Mouse (Mus musculus) forebrain, postnatal 0 days (tissue): ENCODE results near the gene Lhfp. TPM values are rescaled to one million over a fixed set of nuclear protein-coding genes. Genes with fewer than 3 reads are reported as not detected.

Experiments
- ATAC-seq: fragments of 200-750 bp; cut with Nextera tagmentation; 2 replicates; pipeline ENCODE4 v1.8.0; 2017; ENCODE audit warnings: mild to moderate bottlenecking, moderate library complexity
- DNase-seq: peaks from one replicate; pipeline ENCODE4 v3.0.0-alpha.2; 2015
- H3K27ac ChIP-seq: fragments of 300-500 bp; sonication (generic); 2 replicates; pipeline ENCODE4 v1.5.1; 2014; ENCODE audit warnings: low read depth, mild to moderate bottlenecking, antibody characterized with exemption, low read length, moderate library complexity, mixed read lengths
- H3K27me3 ChIP-seq: fragments of 300-500 bp; sonication (generic); 2 replicates; pipeline ENCODE4 v1.6.1; 2014; ENCODE audit warnings: mild to moderate bottlenecking, low read length, mixed read lengths; ENCODE audit not compliant: insufficient read depth
- H3K36me3 ChIP-seq: fragments of 300-500 bp; sonication (generic); 2 replicates; pipeline ENCODE4 v1.6.1; 2014; ENCODE audit warnings: mild to moderate bottlenecking, moderate library complexity; ENCODE audit not compliant: insufficient read depth
- H3K4me1 ChIP-seq: fragments of 300-500 bp; sonication (generic); 2 replicates; pipeline ENCODE4 v1.6.1; 2014; ENCODE audit warnings: antibody characterized with exemption; ENCODE audit not compliant: insufficient read depth
- H3K4me2 ChIP-seq: fragments of 300-500 bp; sonication (generic); 2 replicates; pipeline ENCODE4 v1.6.1; 2014; ENCODE audit warnings: low read depth, mild to moderate bottlenecking, moderate library complexity
- H3K4me3 ChIP-seq: fragments of 300-500 bp; sonication (generic); 2 replicates; pipeline ENCODE4 v1.5.1; 2014; ENCODE audit warnings: low read depth, low read length, mixed read lengths
- H3K9ac ChIP-seq: fragments of 300-500 bp; sonication (generic); 2 replicates; pipeline ENCODE4 v1.6.1; 2014; ENCODE audit warnings: mild to moderate bottlenecking
- H3K9me3 ChIP-seq: fragments of 300-500 bp; sonication (generic); 2 replicates; pipeline ENCODE4 v1.6.1; 2016; ENCODE audit warnings: low read length
- CTCF ChIP-seq: sonication (generic); IDR thresholded peaks from 2 replicates; pipeline ENCODE4 v1.5.1; 2016; ENCODE audit warnings: antibody characterized with exemption, control low read depth, low read depth
- WGBS: fragments of 180-500 bp; shearing (Covaris S2); extraction: QIAGEN DNeasy Blood & Tissue Kit; methylation state at CpG from one replicate; pipeline ENCODE4 v1.1.7; 2014; 5-methylcytosine and 5-hydroxymethylcytosine counted together
- polyA plus RNA-seq: library from polyadenylated mRNA; unstranded; fragments of >200 nt; fragmentation: Nextera tagmentation; extraction: Ambion mirVana; gene quantifications from 2 replicates; pipeline ENCODE4 v1.2.1, GENCODE M21; 2015
- total RNA-seq: library from RNA; depleted of rRNA; stranded (reverse); fragments of >200 nt; gene quantifications from 2 replicates; pipeline ENCODE4 v1.2.3, GENCODE M21; 2014

Gene Lhfp
- total and polyA plus RNA-seq, 2 experiments from 2014 or later = 44.7 to 60.8 TPM

DNA sequence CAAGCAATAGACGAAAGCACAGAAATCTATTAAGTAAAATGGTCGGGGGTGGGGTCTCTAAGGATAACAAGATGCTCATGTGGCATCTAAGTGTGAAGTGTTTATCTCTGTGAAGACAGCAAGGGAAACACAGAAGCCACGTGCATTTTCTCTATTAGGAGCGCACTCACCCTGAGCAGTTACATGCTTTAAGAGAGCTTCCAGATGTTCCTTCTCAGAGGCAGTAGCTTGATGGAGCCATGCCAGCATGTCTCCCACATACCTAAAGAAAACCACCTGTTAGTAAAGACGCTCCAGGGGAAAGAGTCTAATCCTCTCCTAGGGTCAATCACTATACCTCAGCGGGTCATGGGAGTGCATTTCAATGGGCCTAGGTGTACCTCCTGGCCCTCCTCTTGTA lies 39.3 kb upstream of the Lhfp start:
- no peaks in the 10 kb centered on the region for H3K27me3 ChIP-seq
- H3K36me3 ChIP-seq = peaks cover 58% of the 10 kb centered on the region
- H3K9ac ChIP-seq = no peak overlapping the region
- DNase-seq = no peak
- H3K9me3 ChIP-seq = no peaks in the 10 kb centered on the region
- no peak overlapping the region for H3K4me3 ChIP-seq
- ATAC-seq = no peak
- WGBS = 72% methylated on average over 6 of the region's 6 CpGs
- H3K4me2 ChIP-seq = no peak overlapping the region
- no peaks in the 10 kb centered on the region for H3K4me1 ChIP-seq
- no peak for TF ChIP-seq CTCF
- H3K27ac ChIP-seq = no peak overlapping the region

GRCm38 (mm10) chr3:53004406-53005114 lies 36.8 kb upstream of the Lhfp start:
- no peak overlapping the region for H3K4me3 ChIP-seq
- H3K36me3 ChIP-seq = peaks cover 61% of the 10 kb centered on the region
- no peak overlapping the region for H3K27ac ChIP-seq
- no peak overlapping the region for H3K4me2 ChIP-seq
- 67% methylated on average over 2 of the region's 2 CpGs for WGBS
- ATAC-seq = peak; percentile 89
- H3K9ac ChIP-seq = no peak overlapping the region
- H3K4me1 ChIP-seq = no peaks in the 10 kb centered on the region
- TF ChIP-seq CTCF = peak; percentile 84
- H3K27me3 ChIP-seq = no peaks in the 10 kb centered on the region
- H3K9me3 ChIP-seq = no peaks in the 10 kb centered on the region
- DNase-seq = peak; percentile 79

DNA sequence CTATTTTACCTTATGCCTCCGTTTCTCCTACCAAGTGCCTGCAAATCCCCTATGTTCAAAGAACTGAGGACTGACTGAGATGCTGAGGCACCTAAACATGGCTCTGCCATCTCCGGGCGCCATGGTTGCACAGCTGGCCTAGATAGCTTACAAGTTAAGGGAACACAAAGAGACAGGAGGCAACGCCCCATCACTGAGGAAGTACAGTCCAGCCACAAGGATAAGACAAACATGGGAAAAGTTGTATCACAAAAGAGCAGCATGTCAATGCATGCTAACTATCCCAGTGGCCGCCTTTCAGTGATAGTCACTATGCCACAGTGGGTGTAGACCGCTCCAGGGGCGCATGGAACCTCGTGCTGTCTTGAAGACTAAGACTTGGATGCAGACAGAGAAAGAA lies 33.9 kb upstream of the Lhfp start:
- Histone ChIP-seq H3K27ac (no peak overlapping the region), H3K4me2 (no peak overlapping the region), H3K9me3 (no peaks in the 10 kb centered on the region), H3K4me1 (no peaks in the 10 kb centered on the region), H3K9ac (no peak overlapping the region), H3K27me3 (no peaks in the 10 kb centered on the region), H3K4me3 (no peak overlapping the region), H3K36me3 (peaks cover 53% of the 10 kb centered on the region)
- DNase-seq = no peak
- no peak for ATAC-seq
- TF ChIP-seq CTCF = no peak
- WGBS = 94% methylated on average over 8 of the region's 8 CpGs

GRCm38 (mm10) chr3:53016436-53017340 lies 24.6 kb upstream of the Lhfp start, which contains the start of gene Cog6:
Cog6 (minus strand) TSS chr3:53017237.
- Histone ChIP-seq H3K9ac (peak within 1 kb of the TSS; percentile 89), H3K36me3 (peaks cover 13% of the 10 kb centered on the region), H3K4me2 (peak within 1 kb of the TSS; percentile 76), H3K27ac (0 out of 2 replicates have a peak within 1 kb of the TSS, but pooled peaks have one; percentile 41), H3K27me3 (no peaks in the 10 kb centered on the region), H3K4me3 (peak within 1 kb of the TSS; percentile 91), H3K4me1 (peaks cover 9% of the 10 kb centered on the region; the same call in 1 of the 2 replicates), H3K9me3 (no peaks in the 10 kb centered on the region)
- ATAC-seq = peak; percentile 97
- 6% methylated on average over 53 of the region's 53 CpGs for WGBS
- no peak for TF ChIP-seq CTCF
- peak; percentile 96 for DNase-seq

GRCm38 (mm10) chr3:53027333-53027732 lies 14.0 kb upstream of the Lhfp start:
- no peaks in the 10 kb centered on the region for H3K36me3 ChIP-seq
- no peak overlapping the region for H3K4me3 ChIP-seq
- DNase-seq (no peak), ATAC-seq (no peak)
- no peaks in the 10 kb centered on the region for H3K27me3 ChIP-seq
- WGBS = 88% methylated on average over 4 of the region's 4 CpGs
- H3K9me3 ChIP-seq = no peaks in the 10 kb centered on the region
- no peaks in the 10 kb centered on the region for H3K4me1 ChIP-seq
- no peak for TF ChIP-seq CTCF
- H3K27ac ChIP-seq = no peak overlapping the region
- no peak overlapping the region for H3K9ac ChIP-seq
- no peak overlapping the region for H3K4me2 ChIP-seq

DNA sequence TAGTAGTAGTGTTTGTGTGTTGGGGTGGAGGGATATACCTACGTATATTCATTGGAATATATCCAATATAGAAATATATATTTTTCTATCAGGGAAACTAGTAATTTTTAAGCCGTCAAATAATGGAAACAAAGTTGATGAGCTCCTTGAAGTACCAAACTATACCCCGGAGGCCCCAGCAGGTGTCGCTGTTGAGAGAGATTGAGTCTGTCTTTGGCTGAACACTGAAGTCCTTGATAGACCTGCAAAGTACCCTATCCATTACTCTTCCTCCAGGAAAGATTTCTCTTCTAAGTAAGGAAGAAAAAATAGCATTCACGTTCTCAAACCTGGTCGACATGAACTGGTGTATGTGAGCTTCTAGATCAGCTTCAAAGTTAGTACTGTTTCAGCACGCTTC lies 12.3 kb upstream of the Lhfp start:
- no peaks in the 10 kb centered on the region for H3K9me3 ChIP-seq
- no peak overlapping the region for H3K9ac ChIP-seq
- no peaks in the 10 kb centered on the region for H3K4me1 ChIP-seq
- H3K4me3 ChIP-seq = no peak overlapping the region
- H3K27ac ChIP-seq = no peak overlapping the region
- TF ChIP-seq CTCF = peak; percentile 83
- no peaks in the 10 kb centered on the region for H3K27me3 ChIP-seq
- H3K36me3 ChIP-seq = no peaks in the 10 kb centered on the region
- peak; percentile 60; the same call in 1 of the 2 replicates for ATAC-seq
- no peak overlapping the region for H3K4me2 ChIP-seq
- peak; percentile 88 for DNase-seq
- WGBS = 22% methylated on average over 7 of the region's 7 CpGs

GRCm38 (mm10) chr3:53031586-53031985 lies 9.7 kb upstream of the Lhfp start:
- no peak for TF ChIP-seq CTCF
- Histone ChIP-seq H3K4me1 (no peaks in the 10 kb centered on the region), H3K9ac (no peak overlapping the region), H3K4me2 (no peak overlapping the region), H3K36me3 (no peaks in the 10 kb centered on the region), H3K9me3 (no peaks in the 10 kb centered on the region), H3K27me3 (no peaks in the 10 kb centered on the region), H3K4me3 (no peak overlapping the region), H3K27ac (no peak overlapping the region)
- DNase-seq (no peak), ATAC-seq (no peak)
- WGBS = 51% methylated on average over 6 of the region's 6 CpGs
